Mouse (Mus musculus): Measurements from ENCODE around the gene Letmd1.

GRCm38 (mm10) chr15:100525405-100525804 lies 56.6 kb downstream of the Letmd1 start:
- no peak for TF ChIP-seq CTCF (IDR thresholded peaks at IDR 0.05; ENCODE audit: insufficient read depth, low read length)
- no peak for TF ChIP-seq POLR2A (IDR thresholded peaks at IDR 0.05; ENCODE audit: borderline replicate concordance, extremely low read depth, low read depth, low read length)

All from lung, adult 2 months (tissue).